Mouse (Mus musculus): ENCODE measurements around the gene Trim40.
"Not testable (repeated sequence)": the region's sequence is repeated elsewhere in the genome, so short reads cannot be mapped to it uniquely, and the experiment has no call there.

Trim40 gene

DNA sequence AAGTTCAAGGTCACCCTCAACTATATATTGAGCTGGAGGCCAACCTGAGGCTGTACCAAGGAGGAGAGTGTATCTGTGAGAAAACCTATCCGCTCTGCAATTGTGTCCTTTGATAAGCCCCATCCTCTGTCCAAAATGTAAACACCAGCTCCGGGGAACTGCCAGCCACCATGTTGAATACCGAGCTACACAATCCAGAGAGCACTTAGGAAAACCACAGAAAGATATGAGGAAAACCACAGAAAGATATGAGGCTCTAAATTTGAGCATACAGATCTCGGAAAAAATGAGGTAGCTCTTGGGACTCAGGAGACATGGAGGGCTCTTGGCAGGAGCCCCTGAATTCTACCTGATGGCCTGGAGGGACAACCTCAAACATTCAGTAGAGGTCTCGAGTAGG is 3.5 kb upstream of the Trim40 start:
- DNase-seq (ENCODE audit: extremely low spot score, low read depth, low spot score): no peak

DNA sequence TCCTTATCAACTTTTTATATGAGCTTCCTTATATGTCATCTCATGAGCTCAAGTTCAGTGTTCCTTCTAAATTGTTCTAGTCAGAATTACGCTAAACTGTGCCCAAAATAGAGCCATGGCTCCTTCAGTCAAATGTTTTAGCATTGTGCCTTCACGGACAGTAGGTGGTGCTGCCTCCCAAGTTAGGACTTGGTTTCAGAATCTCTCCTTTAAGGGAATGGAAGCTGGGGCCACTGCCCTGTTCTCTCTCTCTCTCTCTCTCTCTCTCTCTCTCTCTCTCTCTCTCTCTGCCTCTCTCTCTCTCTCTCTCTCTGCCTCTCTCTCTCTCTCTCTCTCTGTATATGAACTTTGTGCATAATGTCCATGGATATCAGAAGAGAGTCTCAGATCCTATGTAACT is 2.4 kb upstream of the Trim40 start:
- no peak for DNase-seq (ENCODE audit: extremely low spot score, low read depth, low spot score)

DNA sequence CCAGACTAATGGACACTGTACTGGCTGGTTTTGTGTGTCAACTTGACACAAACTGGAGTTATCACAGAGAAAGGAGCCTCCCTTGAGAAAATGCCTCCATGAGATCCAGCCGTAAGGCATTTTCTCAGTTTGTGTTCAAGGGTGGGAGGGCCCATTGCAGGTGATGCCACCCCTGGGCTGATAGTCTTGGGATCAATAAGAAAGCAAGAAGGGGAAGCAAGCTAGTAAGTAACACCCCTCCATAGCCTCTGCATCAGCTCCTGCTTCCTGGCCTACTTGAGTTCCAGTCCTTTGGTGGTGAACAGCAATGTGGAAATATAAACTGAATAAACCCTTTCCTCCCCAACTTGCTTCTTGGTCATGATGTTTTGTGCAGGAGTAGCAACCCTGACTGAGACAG is 1.6 kb upstream of the Trim40 start:
- DNase-seq (ENCODE audit: extremely low spot score, low read depth, low spot score): not testable (repeated sequence)

DNA sequence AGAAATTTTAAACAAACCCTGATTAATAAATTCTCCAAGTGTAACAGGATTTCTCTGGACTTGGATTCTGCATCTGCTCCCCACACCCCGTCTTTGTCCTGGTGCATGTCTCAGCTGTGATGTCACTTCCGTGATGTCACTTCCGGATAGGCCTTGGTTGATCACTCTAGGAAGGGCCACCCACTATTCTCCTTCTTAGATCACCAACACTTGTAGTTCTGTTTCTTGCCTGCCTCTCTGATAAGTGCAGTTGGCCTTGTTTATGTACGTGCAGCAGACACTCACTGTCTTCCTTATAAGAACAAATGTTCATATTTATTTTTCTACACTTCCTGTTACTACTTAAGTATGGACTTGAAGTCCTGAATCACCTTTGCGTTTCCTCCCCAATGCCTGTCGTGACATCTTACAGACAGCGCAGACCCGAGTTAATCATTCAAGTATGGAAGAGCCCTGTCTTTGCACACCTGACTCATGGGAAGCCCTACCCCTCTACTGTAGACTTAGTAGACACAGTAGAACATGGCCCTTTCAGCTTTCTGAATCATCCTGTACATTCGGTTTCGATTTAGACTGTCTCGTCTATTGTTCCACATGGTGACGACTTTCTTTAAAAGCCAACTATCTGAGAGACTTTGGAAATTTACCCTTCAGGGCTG is 4.7 kb downstream of the Trim40 start:
- no peak for DNase-seq (ENCODE audit: extremely low spot score, low read depth, low spot score)

DNA sequence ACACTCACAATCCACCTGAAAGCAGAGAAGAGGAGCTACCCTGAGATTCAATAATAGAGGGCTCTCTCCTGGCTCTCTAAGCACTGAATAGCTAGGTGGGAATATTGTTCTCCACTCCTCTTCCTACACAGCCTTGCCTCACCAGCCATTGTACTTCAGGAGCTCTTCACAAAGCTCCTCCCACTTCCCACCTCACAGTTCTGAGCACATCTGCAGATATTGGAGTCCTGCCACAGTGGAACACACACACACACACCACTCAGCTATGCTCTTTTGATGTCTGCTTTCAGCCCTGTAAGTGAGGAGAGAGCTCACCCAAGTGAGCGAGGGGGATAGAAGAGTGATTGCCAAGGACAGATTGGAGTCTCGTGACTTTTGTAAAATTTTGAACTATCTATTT is 6.6 kb downstream of the Trim40 start:
- DNase-seq (ENCODE audit: extremely low spot score, low read depth, low spot score): no peak

DNA sequence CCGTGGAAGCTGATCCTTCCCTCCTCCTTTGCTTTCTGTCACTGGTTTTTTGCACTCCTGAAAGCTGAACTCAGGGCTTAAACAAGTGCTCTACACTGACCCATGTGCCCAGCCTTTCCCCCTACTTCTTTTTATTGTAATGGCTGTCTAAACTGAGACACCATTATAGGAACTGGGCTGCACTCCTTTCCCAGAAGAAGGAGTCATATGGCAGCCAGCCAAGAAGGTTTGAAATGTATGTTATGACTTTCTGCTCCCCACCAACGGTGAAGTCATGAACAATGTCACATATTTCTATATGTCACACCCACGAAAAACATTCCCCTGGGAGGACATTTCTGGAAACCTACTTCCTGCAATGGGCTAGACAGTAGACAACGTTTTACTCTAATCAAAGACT is 15.3 kb downstream of the Trim40 start:
- no peak for DNase-seq (ENCODE audit: extremely low spot score, low read depth, low spot score)

DNA sequence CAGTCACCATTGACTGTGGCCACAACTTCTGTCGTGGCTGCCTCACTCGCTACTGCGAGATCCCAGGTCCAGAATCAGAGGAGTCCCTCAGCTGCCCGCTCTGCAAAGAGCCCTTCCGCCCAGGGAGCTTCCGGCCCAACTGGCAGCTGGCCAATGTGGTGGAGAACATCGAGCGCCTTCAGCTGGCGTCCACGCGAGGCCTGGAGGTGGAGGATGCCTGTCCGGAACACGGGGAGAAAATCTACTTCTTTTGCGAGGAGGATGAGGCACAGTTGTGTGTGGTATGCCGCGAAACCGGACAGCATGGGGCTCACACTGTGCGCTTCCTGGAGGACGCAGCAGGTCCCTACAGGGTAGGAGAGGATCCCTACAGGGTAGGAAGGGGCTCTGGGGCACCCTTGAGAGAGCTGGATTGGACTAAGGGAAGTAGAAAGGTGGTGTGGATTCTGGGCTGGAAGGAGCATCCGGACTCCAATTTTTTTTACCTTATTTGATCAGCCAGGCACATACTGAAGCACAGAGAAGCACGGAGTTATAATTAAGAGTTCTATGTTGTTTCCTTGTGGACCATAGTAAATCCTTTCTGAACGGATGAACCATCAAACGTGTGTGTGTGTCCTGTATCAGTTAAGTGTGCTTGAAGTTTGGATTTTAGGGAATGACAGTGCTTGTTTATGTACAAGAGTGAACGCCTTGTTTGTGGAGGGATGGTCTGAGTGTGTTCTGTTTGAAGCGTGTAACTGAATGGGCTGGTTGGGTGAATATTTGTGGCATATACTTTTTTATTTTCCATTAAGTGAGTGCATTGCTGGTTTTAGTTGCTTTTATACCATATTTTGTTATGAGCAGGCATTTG is 19.7 kb downstream of the Trim40 start:
- DNase-seq (ENCODE audit: extremely low spot score, low read depth, low spot score): no peak

DNA sequence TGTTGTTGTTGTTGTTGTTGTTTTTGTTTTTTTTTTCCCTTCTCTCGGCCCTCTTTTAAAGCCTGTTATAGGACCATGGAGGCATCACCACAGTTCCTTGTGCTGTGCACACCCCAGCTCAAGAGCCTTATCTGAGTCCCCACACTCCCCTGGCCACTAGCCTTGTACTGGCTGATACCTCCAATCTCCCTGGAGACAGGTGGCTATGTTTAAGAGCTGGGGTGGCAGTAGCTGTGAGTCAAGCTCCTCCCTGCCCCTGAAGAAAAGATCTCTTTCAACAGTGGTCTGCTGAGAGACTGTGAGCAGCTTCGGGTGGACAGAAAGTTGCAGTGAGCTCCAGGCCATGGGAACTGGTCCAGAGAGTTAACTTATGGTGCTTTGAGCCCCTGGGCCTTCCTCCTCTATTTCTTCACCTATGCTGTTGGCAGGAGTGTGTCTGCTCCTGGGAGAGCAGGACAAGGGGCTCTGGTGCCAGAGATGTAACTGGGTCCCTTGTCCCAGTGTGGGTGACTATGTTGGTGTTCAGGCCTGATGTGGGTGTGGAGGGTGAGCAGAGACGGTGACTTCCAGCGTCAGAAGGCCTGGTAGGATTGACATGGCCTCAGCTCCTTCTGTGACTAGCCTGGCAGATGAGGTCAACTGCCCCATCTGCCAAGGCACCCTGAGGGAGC is 20.5 kb downstream of the Trim40 start, which contains the start of gene Trim10:
Trim10 (plus strand) TSS at position 291 of the 671 bp plus-strand sequence.
- DNase-seq (ENCODE audit: extremely low spot score, low read depth, low spot score): no peak

DNA sequence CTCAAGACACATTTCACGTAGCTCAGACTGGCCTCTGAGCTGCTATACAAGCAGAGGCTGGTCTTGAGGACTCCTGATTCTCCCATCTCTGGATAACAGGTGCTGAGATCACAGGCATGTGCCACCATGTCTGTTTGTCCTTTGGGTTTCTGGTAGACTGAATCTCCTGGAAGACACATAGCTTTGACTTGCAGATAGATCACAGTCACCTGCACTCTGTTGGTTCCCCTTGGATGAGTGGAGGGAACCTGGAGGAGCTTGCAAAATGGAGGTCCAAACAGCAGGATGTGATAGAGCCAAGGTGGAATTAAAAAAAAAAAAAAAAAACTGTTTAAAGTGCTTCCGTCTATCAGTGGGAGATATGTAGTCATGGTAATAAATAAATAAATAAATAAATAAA is 21.1 kb downstream of the Trim40 start:
- no peak for DNase-seq (ENCODE audit: extremely low spot score, low read depth, low spot score)

DNA sequence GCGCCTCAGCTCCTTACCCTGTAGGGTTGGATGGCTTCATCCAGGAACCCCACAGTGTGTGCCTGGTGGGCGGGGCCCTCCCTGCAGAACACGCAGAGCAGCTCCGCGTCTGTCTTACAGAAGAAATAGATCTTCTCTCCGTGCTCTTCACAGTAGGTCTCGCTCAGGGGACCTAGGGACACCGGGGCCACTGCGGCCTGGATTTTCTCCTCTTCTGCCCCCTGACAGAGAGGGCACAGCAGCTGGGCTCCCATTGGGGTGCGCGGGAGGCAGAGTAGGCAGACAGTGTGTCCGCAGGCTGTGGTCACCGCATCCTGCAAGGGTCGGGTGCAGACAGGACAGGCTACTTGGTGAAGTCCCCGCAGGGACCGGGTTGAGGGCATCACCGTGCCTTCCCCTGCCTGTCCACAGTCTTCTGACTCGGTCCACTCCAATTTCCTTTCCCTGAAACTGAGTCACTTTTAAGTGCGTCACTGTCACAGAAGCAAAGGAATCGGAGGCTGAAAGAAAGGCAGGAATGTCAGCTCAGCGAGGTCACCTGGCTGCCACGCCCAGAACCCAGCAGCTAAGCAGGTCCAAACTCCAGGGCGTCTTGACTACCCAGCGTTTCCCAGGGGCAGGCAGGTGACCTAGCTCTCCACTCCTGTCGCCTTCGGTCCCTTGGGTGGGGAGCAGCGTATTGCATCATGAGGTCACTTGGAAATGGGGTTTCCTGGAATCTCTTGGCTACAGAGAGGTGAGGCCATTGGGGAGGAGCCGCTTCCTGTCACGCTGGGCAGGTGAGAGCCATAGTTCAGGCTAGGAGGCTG is 23.0 kb downstream of the Trim40 start, which contains the start of gene Trim15:
Trim15 (minus strand) TSS at position 492 of the 809 bp plus-strand sequence.
- DNase-seq (ENCODE audit: extremely low spot score, low read depth, low spot score): no peak

DNA sequence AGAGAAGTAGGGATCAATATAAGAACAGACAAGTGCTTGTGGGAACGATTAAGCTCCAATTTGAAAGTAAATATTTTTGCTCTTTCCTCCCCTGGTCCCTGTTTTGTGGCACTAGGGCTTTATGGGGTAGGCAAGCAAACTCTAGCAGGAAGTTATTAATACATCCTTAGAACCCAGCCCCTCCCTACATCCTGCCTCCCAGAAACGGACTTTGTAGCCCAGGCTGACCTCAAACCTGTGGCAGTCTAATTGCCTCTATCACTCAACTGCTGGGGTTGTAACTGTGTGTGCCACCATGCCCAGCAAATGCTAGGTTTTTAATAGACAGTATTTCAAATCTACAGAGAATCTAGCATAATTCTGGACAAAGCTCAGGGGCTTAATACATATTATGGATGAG is 28.2 kb downstream of the Trim40 start:
- DNase-seq (ENCODE audit: extremely low spot score, low read depth, low spot score): no peak

DNA sequence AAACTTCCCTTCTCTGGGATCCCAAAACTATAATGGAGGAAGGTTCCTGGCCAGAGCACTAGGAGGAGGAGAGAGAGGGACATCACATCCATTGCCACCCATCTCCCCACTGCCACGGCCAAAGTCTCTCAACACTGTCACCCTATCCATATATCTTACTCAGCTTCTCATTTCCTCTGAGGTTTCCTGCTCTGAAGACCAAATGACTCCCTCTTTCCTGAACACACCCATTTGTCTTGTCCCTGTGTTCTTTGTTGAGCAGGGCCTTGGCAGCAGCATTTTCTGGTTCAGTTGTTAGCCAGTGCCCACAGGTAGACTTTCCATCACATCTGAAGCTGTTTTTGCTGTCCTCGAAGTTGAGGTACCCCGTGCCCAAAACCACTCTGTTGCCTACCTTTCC is 31.7 kb downstream of the Trim40 start:
- no peak for DNase-seq (ENCODE audit: extremely low spot score, low read depth, low spot score)

DNA sequence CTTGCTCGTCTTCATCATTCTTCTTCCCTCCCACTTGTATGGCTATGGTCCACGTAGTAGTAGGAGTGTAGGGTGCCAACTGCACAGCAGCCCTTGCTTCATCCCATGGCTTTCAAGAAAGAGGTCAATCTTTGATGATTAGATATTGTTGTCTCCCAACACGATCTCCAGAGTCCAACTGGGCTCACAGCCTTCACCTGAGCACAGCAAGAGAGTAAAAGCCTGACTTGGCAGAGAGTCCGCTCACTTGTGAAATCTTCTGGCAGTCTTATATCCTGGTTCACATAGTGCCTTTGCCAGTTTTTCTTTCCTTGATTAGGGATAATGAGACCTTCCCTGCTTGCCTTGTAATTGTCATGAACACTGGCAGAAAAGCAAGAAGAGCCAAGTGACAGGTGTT is 33.7 kb downstream of the Trim40 start:
- DNase-seq (ENCODE audit: extremely low spot score, low read depth, low spot score): no peak

DNA sequence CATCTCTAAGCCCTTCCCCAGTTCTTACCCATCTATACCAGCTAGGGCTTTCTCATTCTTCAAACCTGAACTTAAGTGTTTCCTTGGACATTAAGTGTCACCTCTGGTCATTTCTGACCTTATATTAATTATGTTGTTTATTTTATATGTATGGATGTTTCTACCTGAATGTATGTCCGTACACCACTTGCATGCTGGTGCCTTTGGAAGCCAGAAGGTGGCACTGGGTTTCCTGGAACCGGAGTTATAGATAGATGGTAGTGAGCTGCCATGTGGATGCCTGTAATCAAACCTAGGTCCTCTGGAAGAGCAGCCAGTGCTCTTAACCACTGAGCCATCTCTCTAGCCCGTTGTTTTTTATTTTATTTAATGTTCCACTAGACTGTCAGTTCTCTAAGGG is 34.4 kb downstream of the Trim40 start:
- DNase-seq (ENCODE audit: extremely low spot score, low read depth, low spot score): no peak

DNA sequence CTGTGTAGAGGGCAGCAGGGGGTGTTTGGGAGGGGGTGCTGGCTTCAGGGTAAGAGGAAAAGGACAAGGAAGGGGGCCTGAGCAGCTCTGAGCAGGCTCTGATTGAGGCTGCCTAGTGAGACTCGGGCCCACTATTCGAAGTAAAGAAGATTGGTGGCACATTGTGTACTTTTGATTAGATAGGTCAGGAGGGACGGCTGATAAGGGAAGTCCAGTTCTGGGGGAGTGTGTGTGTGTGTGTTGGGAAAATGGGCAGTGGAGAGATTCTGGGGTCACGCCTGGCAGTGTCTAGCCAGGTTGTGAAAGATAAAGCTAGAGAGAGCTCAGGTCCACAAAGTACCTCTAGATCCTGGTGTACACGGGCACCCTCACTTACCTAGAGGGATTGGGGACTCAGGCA is 38.3 kb downstream of the Trim40 start:
- no peak for DNase-seq (ENCODE audit: extremely low spot score, low read depth, low spot score)

DNA sequence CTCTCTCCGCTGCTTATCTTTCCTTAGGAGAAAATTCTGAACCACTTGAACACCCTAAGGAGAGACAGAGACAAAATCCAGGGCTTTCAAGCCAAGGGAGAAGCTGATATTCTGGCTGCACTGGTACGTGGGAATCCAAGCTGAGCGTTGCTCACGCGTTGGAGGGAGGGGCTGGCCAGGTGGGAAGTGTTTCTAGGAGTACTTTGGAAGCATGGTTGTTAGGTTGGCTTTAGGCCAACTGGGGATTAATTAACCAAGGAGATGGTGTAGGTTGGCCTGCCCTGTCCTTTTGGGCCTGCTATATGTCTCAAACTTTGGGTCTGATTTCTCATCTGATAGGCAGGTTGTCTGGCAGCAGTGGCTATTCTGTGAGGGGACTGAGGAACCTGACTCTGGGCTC is 38.7 kb downstream of the Trim40 start:
- DNase-seq (ENCODE audit: extremely low spot score, low read depth, low spot score): no peak

DNA sequence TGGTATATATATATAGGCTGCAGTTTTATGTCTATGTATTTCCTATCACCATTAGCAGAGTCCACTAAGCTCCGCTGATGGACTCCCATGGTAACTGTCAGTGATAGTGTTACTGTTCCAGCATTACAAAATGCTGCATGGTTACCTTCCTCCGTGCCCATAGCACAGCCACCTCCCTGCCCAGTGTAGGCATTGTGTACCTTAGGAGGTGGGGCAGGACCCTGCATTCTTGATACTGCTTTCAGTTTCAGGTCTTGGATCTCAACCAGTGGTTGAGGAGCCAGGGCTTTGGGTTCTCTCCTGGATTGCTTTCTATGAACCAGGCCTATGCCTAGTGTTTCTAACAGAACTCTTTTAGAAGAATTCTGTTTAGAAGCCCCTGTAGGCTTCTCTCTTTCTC is 39.9 kb downstream of the Trim40 start:
- DNase-seq (ENCODE audit: extremely low spot score, low read depth, low spot score): no peak

DNA sequence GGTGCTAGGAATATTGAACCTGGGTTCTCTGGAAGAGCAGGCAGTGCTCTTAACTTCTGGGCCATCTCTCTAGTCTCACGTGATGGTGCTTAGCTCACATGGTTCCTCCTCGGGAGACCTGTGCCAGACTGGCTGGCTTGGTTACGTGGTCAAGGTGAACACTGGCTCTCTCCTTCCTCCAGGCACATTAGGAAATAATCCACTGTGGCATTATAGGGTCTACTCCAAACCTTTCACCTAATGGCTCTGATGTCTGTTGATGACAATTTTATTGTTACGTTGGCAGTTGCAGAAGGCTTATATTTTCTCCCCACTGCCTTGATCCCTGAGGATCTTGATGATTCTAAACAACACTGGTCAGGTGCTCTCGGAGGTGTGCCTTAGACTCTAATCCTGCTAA is 41.0 kb downstream of the Trim40 start:
- no peak for DNase-seq (ENCODE audit: extremely low spot score, low read depth, low spot score)

DNA sequence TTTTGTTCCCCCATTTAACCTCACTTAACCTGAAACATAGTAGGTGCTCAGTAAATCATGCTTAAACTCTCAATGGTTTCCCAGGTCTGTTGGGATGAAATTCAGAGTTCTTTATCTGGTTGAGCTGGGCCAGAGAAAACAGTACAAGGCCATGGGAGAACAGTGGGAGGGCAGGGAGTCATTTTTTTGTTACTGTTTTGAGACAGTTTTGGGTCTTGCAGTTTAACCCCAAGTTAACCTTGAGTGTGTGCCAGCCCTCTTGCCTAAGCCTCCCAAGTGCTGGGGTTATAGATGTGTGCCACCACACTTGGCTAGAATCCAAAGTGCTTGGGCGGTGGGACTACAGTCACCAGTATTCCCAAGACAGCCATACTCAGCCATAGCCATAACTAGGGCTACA is 45.2 kb downstream of the Trim40 start:
- DNase-seq (ENCODE audit: extremely low spot score, low read depth, low spot score): no peak

DNA sequence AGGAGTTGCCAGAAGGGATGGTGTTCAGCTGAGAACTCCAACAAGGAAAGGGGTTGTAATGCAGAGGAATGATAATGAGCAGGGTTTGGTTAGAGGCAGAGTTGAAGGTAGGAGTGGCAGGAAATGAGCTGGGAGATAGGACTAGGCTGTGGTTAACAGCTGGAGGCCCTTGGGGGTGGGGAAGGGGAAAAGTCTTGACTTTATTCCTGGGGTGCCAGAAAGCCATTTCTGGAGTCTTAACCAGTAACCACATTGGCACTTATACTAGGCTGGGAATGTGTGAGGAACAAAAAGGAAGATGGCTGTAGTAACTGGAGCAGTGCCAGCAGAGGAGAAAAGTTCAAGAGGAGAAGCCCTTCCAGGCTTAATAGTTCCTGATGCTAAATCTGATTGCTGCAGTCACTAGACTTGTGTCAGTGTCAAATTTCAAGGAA is 45.6 kb downstream of the Trim40 start:
- DNase-seq (ENCODE audit: extremely low spot score, low read depth, low spot score): no peak

DNA sequence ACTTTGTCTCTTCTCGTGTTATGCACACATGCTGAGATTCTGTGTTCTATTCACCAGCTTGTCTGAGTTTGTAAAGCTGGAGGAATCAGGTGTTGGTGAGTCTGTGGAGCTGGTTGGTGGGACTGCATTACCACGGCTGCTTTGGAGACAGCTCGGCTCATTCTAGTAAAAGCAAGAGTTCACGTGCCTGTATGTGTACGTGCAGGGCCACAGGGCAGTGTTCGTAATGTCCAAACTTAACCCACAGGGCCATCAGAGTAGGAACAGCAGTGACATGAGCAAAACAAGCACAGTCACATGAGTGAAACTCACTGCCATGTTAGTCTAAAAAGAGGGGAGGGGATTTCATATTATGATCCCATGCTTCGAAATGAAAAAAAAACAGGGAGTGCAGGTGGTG is 46.2 kb downstream of the Trim40 start:
- DNase-seq (ENCODE audit: extremely low spot score, low read depth, low spot score): no peak
